Mouse (Mus musculus): ENCODE measurements around the gene Bok.

DNA sequence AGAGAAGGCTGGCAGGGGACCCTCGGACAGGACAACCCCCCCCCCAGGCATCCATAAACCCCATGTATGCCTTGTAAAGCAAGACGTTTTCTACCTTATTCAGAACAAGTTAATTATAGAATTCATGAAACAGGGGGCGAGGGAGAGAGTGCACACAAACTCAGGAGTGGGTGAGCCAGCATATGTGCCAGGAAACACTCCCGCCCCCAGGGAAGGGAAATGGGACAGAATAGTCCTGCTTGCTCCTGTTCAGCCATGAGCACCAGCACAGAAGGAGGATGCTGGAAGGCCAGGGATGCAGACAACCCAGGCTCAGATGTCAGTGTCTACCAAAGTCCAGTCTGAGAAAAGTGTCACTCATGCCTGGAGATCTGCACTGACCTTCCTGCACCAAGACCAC lies 13.7 kb downstream of the Bok start:
- TF ChIP-seq CTCF (IDR thresholded peaks at IDR 0.05; ENCODE audit: insufficient read depth, low read length) (no peak), POLR2A (IDR thresholded peaks at IDR 0.05; ENCODE audit: borderline replicate concordance, extremely low read depth, low read depth, low read length) (no peak)

All from lung, adult 2 months (tissue).